Mouse (Mus musculus) thymus, postnatal 14 days (tissue): Measurements from ENCODE around the gene Esd.

Experiments used
- DNase-seq: peaks from one replicate; pipeline ENCODE4 v3.0.0; 2021

Esd gene

GRCm38 (mm10) chr14:74797386-74798062, 65.4 kb downstream of the Esd start:
- no peak for DNase-seq

GRCm38 (mm10) chr14:74798063-74798890, 66.2 kb downstream of the Esd start:
- no peak for DNase-seq
